Mouse (Mus musculus) MEL (cell line): ENCODE measurements at regions not wholly inside any gene's neighbourhood (a gene's known extent, or its start where the extent isn't known, plus 50 kb on each side); places are given as distances from the start of the nearest gene placed in this dataset.

Experiments used
- DNase-seq: peaks from one replicate; pipeline ENCODE4 v3.0.0; 2011; ENCODE audit warnings: low read depth, low spot score
- H3K27ac ChIP-seq: 2 replicates; pipeline ENCODE4 v1.5.1; 2012; ENCODE audit warnings: low read depth, mild to moderate bottlenecking, control low read depth, low read length, moderate library complexity; ENCODE audit not compliant: control insufficient read depth
- H3K27me3 ChIP-seq, 2 experiments: fragments of 150-350 bp in 1 of 2; sonication (generic) in 1 of 2; 2 replicates each; pipeline ENCODE4 v1.6.1; 2012; ENCODE audit warnings: low read length in 2 of 2, mild to moderate bottlenecking in 2 of 2, improper control_type of control experiment in 1 of 2, moderate library complexity in 1 of 2; ENCODE audit not compliant: insufficient read depth in 2 of 2, control insufficient read depth in 1 of 2
- H3K36me3 ChIP-seq, 2 experiments: 2 replicates each; pipeline ENCODE4 v1.6.1; 2012 to 2014; ENCODE audit warnings: low read length in 2 of 2, improper control_type of control experiment in 1 of 2, inconsistent platforms in 1 of 2, mild to moderate bottlenecking in 1 of 2; ENCODE audit not compliant: insufficient read depth in 2 of 2, control insufficient read depth in 1 of 2
- H3K4me1 ChIP-seq, 2 experiments: fragments of 150-350 bp in 1 of 2; sonication (generic) in 1 of 2; 2 replicates each; pipeline ENCODE4 v1.6.1; 2012; ENCODE audit warnings: low read length in 2 of 2, improper control_type of control experiment in 1 of 2, mild to moderate bottlenecking in 1 of 2; ENCODE audit not compliant: insufficient read depth in 2 of 2, control insufficient read depth in 1 of 2
- H3K4me3 ChIP-seq, 2 experiments: fragments of 150-350 bp in 1 of 2; sonication (generic) in 1 of 2; 2 replicates each; pipeline ENCODE4 v1.5.1; 2012; ENCODE audit warnings: low read depth in 2 of 2, low read length in 2 of 2, mild to moderate bottlenecking in 2 of 2, moderate library complexity in 2 of 2, control low read depth in 1 of 2, improper control_type of control experiment in 1 of 2; ENCODE audit not compliant: control insufficient read depth in 1 of 2, insufficient read depth in 1 of 2
- H3K79me2 ChIP-seq: 2 replicates; pipeline ENCODE4 v1.6.1; 2012; ENCODE audit warnings: mild to moderate bottlenecking, low read length, moderate library complexity; ENCODE audit not compliant: control insufficient read depth, poor library complexity, insufficient read depth
- H3K9ac ChIP-seq: 2 replicates; pipeline ENCODE4 v1.6.1; 2012; ENCODE audit warnings: low read depth, mild to moderate bottlenecking, control low read depth, low read length, moderate library complexity; ENCODE audit not compliant: control insufficient read depth, poor library complexity, severe bottlenecking
- H3K9me3 ChIP-seq: fragments of 150-350 bp; sonication (generic); replicated peaks from 2 replicates; pipeline ENCODE4 v1.6.1; 2012; ENCODE audit warnings: mild to moderate bottlenecking, low read length, improper control_type of control experiment, moderate library complexity; ENCODE audit not compliant: insufficient read depth
- CTCF ChIP-seq, 3 experiments: IDR thresholded peaks in 2 of 3; conservative IDR thresholded peaks in 1 of 3; 2 replicates each; pipeline ENCODE4 v1.5.1; 2011 to 2012; ENCODE audit warnings: low read length in 3 of 3, low read depth in 2 of 3, mild to moderate bottlenecking in 2 of 3, improper control_type of control experiment in 1 of 3, inconsistent platforms in 1 of 3, mixed read lengths in 1 of 3, moderate library complexity in 1 of 3; ENCODE audit not compliant: control insufficient read depth in 1 of 3, insufficient read depth in 1 of 3, poor library complexity in 1 of 3, severe bottlenecking in 1 of 3
- GABPA ChIP-seq: IDR thresholded peaks from 2 replicates; pipeline ENCODE4 v1.6.1; 2012; ENCODE audit warnings: low read depth, mild to moderate bottlenecking, inconsistent platforms, low read length, improper control_type of control experiment, moderate library complexity
- HCFC1 ChIP-seq: IDR thresholded peaks from 2 replicates; pipeline ENCODE4 v1.6.1; 2012; ENCODE audit warnings: low read depth, mild to moderate bottlenecking, inconsistent platforms, low read length, improper control_type of control experiment, moderate library complexity
- MAFK ChIP-seq: IDR thresholded peaks from 2 replicates; pipeline ENCODE4 v1.6.1; 2011; ENCODE audit warnings: low read depth, mild to moderate bottlenecking, low read length, improper control_type of control experiment, borderline replicate concordance
- MAZ ChIP-seq: IDR thresholded peaks from 2 replicates; pipeline ENCODE4 v1.6.1; 2012; ENCODE audit warnings: low read depth, mild to moderate bottlenecking, inconsistent platforms, low read length, improper control_type of control experiment
- MXI1 ChIP-seq: IDR thresholded peaks from 2 replicates; pipeline ENCODE4 v1.6.1; 2011; ENCODE audit warnings: mild to moderate bottlenecking, low read depth, low read length, improper control_type of control experiment
- NELFE ChIP-seq: IDR thresholded peaks from 2 replicates; pipeline ENCODE4 v1.6.1; 2011; ENCODE audit warnings: low read depth, low read length, improper control_type of control experiment
- POLR2AphosphoS2 ChIP-seq: IDR thresholded peaks from 2 replicates; pipeline ENCODE4 v1.6.1; 2011; ENCODE audit warnings: low read length, improper control_type of control experiment
- RAD21 ChIP-seq: IDR thresholded peaks from 2 replicates; pipeline ENCODE4 v1.6.1; 2011; ENCODE audit warnings: mild to moderate bottlenecking, low read depth, low read length, improper control_type of control experiment
- RCOR1 ChIP-seq: IDR thresholded peaks from 2 replicates; pipeline ENCODE4 v1.6.1; 2012; ENCODE audit warnings: low read depth, mild to moderate bottlenecking, inconsistent platforms, low read length, improper control_type of control experiment
- SMC3 ChIP-seq: IDR thresholded peaks from 2 replicates; pipeline ENCODE4 v1.6.1; 2011; ENCODE audit warnings: low read depth, low read length, improper control_type of control experiment
- USF2 ChIP-seq, 2 experiments: IDR thresholded peaks; 2 replicates each; pipeline ENCODE4 v1.6.1; 2011 to 2012; ENCODE audit warnings: improper control_type of control experiment in 2 of 2, low read length in 2 of 2, borderline replicate concordance in 1 of 2, inconsistent platforms in 1 of 2, low read depth in 1 of 2, mild to moderate bottlenecking in 1 of 2; ENCODE audit not compliant: insufficient read depth in 1 of 2
- ZC3H11A ChIP-seq: IDR thresholded peaks from 2 replicates; pipeline ENCODE4 v1.6.1; 2012; ENCODE audit warnings: low read depth, mild to moderate bottlenecking, inconsistent platforms, low read length, improper control_type of control experiment
- ZKSCAN1 ChIP-seq: IDR thresholded peaks from 2 replicates; pipeline ENCODE4 v1.6.1; 2012; ENCODE audit warnings: low read depth, mild to moderate bottlenecking, inconsistent platforms, low read length, improper control_type of control experiment, moderate library complexity

DNA sequence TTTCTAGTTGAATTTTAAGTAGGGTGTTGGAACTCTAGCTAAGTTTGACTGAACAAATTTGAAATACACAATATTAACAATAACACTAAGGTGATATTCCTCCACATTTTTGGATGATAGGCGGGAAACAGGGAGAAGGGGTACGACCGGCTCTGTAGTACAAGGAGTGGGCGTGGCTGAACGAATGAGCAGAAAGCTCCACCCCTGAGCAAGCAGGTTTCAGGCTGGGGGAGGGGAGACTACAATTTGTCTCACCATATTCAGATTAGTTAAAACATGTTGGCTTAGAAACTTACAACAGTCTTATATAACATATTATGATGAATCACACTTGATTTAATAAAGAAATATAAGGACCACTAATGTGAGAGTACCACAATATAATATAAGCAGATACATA lies 306.4 kb downstream of the Amy2a5 start:
- H3K4me1 ChIP-seq, result no peaks in the 10 kb centered on the region
- no peaks in the 10 kb centered on the region for H3K27me3 ChIP-seq
- H3K36me3 ChIP-seq, result no peaks in the 10 kb centered on the region
- no peaks in the 10 kb centered on the region for H3K79me2 ChIP-seq
- no peak overlapping the region for H3K9ac ChIP-seq
- no peak overlapping the region for H3K27ac ChIP-seq
- H3K9me3 ChIP-seq, result no peaks in the 10 kb centered on the region
- H3K4me3 ChIP-seq, result no peak overlapping the region
- no peak for DNase-seq
- no peak for TF ChIP-seq CTCF (IDR thresholded peaks at IDR 0.05 in 2 of 3, conservative IDR thresholded peaks at IDR 0.05 in 1 of 3; ENCODE audit: control insufficient read depth in 1 of 3, insufficient read depth in 1 of 3, low read depth in 2 of 3, low read length in 3 of 3, poor library complexity in 1 of 3, severe bottlenecking in 1 of 3)
- TF ChIP-seq NELFE, result no peak
- no peak for TF ChIP-seq MAFK
- no peak for TF ChIP-seq GABPA
- TF ChIP-seq HCFC1, result no peak
- no peak for TF ChIP-seq RCOR1
- TF ChIP-seq ZC3H11A, result no peak
- TF ChIP-seq ZKSCAN1, result no peak
- no peak for TF ChIP-seq MXI1
- no peak for TF ChIP-seq RAD21
- no peak for TF ChIP-seq USF2 (IDR thresholded peaks at IDR 0.05; ENCODE audit: borderline replicate concordance in 1 of 2, insufficient read depth in 1 of 2, low read depth in 1 of 2, low read length in 2 of 2)
- no peak for TF ChIP-seq POLR2AphosphoS2
- TF ChIP-seq, all 39 proteins: peak for 0

DNA sequence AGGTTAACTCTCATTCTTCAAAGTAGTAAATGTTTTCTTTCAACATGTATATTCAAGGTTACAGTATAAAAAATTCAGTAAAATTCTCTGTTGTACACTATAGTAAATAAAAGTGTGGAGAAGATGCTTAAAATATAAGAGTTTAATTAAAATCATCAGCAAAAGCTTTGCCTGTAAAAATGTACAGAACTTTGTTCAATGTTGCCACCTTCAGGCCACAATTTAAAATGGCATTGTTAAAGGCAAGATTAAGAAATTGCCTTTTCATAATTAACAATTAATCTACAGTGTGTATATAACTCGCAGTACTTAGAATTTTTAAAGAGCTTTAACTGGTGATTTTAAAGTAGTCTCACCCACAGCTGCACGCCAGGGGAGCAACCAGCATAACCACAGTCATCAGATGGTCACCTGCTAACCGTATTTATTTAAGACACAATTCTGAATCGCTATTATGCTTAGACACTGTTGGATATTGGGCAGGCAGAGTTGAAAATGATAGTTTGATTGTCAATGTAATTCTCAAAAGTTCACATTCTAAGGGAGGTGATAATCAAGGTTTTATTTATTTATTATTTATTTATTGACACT lies 316.5 kb downstream of the Amy2a5 start:
- no peaks in the 10 kb centered on the region for H3K79me2 ChIP-seq
- H3K4me1 ChIP-seq, result no peaks in the 10 kb centered on the region
- H3K4me3 ChIP-seq, result no peak overlapping the region
- TF ChIP-seq CTCF (IDR thresholded peaks at IDR 0.05 in 2 of 3, conservative IDR thresholded peaks at IDR 0.05 in 1 of 3; ENCODE audit: control insufficient read depth in 1 of 3, insufficient read depth in 1 of 3, low read depth in 2 of 3, low read length in 3 of 3, poor library complexity in 1 of 3, severe bottlenecking in 1 of 3), result peak in 1 of 3 experiments; percentile 7; a peak in 1 of 6 replicates
- TF ChIP-seq MAZ, result no peak
- 0 out of 2 replicates have a peak, but pooled peaks have one; percentile 5 for TF ChIP-seq SMC3
- TF ChIP-seq RAD21, result peak; percentile 34
- TF ChIP-seq, all 39 proteins: peak for 3
- Histone ChIP-seq H3K27me3 (no peaks in the 10 kb centered on the region), H3K9ac (no peak overlapping the region), H3K27ac (no peak overlapping the region), H3K9me3 (no peaks in the 10 kb centered on the region), H3K36me3 (no peaks in the 10 kb centered on the region)
- no peak for DNase-seq
